Mouse (Mus musculus): ENCODE measurements at regions not wholly inside any gene's neighbourhood (a gene's known extent, or its start where the extent isn't known, plus 50 kb on each side); places are given as distances from the start of the nearest gene placed in this dataset.

- TF ChIP-seq GATA4 (IDR thresholded peaks at IDR 0.05; ENCODE audit: insufficient replicate concordance, low read length): no peak
Measured at GRCm38 (mm10) chr9:23039588-23039987, 183.3 kb upstream of the Bmper start.

DNA sequence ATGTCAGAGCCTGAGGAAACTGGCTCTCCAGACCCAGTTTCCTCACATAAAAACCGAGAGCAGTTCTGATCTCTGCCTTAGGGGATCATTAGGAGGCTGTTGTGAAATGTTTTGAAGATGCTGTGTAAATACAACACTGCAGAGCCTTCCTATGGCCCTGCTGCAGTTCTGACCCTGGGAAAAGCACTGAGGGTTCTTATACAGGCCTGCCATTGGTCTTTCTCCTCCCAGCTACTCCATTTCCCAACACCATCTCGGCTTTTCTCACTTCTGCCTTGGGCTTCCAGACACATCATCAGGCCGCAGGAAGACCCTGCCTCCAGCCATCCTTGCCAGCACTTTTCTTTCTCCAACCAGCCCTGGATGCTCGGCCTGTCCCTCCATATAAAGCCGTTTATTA lies 181.9 kb upstream of the Bmper start:
- no peak for TF ChIP-seq GATA4 (IDR thresholded peaks at IDR 0.05; ENCODE audit: insufficient replicate concordance, low read length)

- TF ChIP-seq GATA4 (IDR thresholded peaks at IDR 0.05; ENCODE audit: insufficient replicate concordance, low read length): peak; percentile 76
Measured at GRCm38 (mm10) chr9:23041537-23042472, 181.1 kb upstream of the Bmper start.

GRCm38 (mm10) chr9:23043006-23043405 lies 179.9 kb upstream of the Bmper start:
- TF ChIP-seq GATA4 (IDR thresholded peaks at IDR 0.05; ENCODE audit: insufficient replicate concordance, low read length): no peak

GRCm38 (mm10) chr9:23045486-23045885 lies 177.4 kb upstream of the Bmper start:
- no peak for TF ChIP-seq GATA4 (IDR thresholded peaks at IDR 0.05; ENCODE audit: insufficient replicate concordance, low read length)

GRCm38 (mm10) chr9:23050751-23051150 lies 172.1 kb upstream of the Bmper start:
- no peak for TF ChIP-seq GATA4 (IDR thresholded peaks at IDR 0.05; ENCODE audit: insufficient replicate concordance, low read length)

DNA sequence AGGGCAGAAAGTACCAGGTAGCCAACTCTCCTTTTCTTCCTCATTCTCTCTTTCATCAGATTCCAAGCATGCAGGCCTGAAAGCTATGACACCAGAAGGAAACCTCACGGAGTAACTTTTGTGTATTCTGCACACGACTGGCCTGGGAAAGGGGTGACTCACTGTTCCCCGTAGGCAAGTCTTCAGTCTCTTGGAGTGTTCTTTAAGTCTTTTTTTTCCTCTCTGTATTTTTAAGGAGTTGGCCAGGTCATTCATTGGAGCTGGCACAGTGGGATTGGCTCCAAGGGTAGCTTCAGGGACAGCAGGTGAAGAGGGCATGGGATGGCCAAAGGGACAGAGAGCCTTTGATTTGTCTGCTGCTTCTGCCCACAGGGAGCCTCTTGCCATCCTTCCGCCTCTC lies 163.3 kb upstream of the Bmper start:
- no peak for TF ChIP-seq GATA4 (IDR thresholded peaks at IDR 0.05; ENCODE audit: insufficient replicate concordance, low read length)

DNA sequence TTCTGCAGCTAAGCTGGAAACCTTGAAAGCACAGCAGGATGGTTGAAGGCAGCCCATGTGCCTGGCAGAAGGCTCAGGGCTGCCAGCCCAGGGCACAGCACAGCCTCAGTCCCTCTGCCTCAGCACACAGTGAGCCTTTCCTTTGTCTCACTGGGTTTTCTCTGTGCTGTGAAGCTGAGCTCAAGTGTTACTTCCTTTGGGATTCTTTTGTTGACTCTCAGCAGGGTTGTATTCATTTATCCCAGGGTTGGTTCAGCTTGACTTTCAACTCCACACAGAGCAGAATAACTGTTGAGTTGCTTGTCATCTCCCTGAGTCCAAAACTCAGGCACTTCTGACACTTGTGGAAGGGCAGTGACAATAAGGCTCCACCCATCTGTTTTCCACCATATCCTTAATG lies 162.3 kb upstream of the Bmper start:
- no peak for TF ChIP-seq GATA4 (IDR thresholded peaks at IDR 0.05; ENCODE audit: insufficient replicate concordance, low read length)

DNA sequence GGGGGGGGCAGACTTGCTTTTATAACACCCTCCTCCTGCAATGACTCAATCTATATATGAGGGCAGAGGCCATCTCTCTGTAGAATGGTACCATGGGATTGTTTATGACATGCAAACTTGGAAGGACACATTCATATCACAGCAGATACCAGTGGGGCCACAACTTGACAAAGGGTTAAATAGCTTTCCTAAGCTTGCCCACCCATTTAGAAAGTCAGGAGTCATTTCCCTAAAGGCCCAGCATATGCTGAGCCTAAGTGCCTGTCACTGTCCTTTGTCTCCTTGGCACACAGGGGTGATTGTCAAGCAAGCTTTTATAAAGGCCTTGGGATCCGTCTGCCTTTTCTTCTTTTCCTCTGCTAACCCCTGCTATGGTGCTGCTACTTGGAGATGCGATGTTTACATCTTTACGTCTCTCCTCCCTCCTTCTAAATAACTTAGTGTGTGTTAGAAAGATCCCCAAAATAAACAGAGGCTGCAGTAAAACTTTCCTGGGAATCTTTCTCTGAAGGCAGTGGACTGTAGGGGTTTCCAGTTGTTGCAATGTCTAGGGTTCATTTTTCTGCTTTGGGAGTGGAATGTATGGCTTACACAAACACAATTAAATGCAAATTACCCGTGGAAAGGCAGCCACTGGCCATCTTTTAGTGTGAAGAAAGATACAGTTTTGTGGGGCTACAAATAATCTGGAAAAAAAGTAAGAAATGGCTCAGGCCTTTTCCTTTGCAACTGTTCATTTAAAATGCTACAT lies 161.5 kb upstream of the Bmper start:
- TF ChIP-seq GATA4 (IDR thresholded peaks at IDR 0.05; ENCODE audit: insufficient replicate concordance, low read length): no peak

DNA sequence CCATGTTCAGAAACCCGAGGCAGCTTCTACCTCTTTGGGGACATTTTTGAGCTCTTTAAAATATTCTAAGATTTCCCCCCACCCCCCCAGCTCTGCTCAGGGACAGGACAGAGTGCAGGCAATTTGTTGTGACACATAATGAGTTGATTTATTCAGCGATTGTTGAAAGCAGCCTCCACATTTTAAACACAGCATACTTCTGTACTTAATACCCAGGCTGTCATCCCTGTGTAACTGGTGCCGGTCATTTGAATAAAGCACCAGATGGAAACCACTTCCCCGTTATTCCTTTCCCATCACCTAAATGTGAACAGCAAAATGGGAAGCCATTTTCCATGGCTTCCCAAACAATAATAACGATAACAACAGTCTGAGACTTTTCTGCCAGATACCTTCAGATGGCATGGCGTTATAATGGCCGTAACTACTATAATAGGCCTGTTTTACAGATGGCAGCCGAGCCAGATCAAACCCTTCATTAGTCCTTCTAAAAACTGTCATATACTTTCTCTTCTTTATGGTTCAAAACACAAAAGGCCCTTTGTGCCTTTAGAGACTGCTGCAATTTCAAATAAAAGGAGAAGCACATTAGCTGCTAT lies 160.7 kb upstream of the Bmper start:
- no peak for TF ChIP-seq GATA4 (IDR thresholded peaks at IDR 0.05; ENCODE audit: insufficient replicate concordance, low read length)

DNA sequence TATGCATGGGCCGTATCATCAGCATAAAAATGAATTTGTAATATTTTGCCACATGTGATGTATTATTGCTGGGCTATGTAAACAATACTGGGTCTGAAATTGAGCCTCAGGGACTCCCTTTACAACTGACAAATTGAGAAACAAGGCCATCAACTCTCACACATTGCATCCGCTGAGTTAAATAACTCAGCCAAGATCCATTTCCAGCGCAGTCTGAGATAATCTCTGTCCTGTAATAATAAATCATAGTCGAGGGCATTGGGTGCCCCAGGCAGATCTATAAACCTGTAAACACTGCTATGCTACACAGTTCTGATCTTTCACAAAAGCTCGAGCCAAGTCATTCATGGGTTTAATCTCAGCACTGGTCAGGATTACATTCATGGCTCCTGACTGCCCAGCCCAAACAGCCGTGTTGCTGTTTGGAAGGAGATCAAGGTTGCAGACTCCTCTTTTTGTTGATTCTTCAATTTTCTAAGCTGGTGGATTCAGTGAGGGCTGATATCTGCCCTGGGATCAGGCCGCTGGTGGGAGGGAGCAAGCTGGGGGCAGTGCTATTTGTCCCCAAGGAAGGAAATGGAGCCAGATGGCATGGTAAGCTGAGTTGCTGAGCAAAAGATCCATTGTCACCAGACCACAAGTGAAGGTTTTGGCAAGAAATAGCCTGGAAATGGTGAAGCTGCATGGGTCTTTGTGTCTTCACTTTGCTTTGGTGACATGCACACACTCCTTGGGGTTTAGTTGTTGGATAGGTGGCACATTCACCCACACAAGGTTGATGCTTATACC lies 160.0 kb upstream of the Bmper start:
- TF ChIP-seq GATA4 (IDR thresholded peaks at IDR 0.05; ENCODE audit: insufficient replicate concordance, low read length): no peak; the same call in 1 of the 2 replicates

- no peak for TF ChIP-seq GATA4 (IDR thresholded peaks at IDR 0.05; ENCODE audit: insufficient replicate concordance, low read length)
Measured at GRCm38 (mm10) chr9:23064001-23064400, 158.9 kb upstream of the Bmper start.

DNA sequence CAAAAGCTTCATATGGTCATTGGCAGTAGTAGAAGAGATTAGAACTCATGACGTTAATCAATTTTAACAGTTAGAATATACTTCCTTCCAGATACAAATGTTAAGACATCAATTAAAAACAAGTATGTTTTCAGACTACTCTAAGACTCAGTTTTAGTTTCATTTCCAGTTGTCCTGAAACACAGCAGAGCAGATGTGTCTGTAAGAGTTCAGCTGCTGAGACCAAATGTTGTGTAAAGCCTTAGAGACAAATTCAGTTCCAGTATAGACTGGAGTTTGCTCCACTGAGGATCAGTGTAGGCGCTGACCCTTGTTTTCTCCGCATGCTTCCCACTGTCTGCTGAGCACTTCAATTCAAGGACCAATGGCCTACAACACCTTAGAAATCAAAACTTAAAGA lies 158.1 kb upstream of the Bmper start:
- TF ChIP-seq GATA4 (IDR thresholded peaks at IDR 0.05; ENCODE audit: insufficient replicate concordance, low read length): no peak

- TF ChIP-seq GATA4 (IDR thresholded peaks at IDR 0.05; ENCODE audit: insufficient replicate concordance, low read length): no peak
Measured at GRCm38 (mm10) chr9:23068101-23068791, 154.6 kb upstream of the Bmper start.

Measured in liver, adult (tissue).